Mouse (Mus musculus) ZHBTc4 (cell line): Measurements from ENCODE around the gene Gmip.

Experiments used
- DNase-seq: peaks from one replicate; pipeline ENCODE4 v3.0.0-alpha.2; 2011; ENCODE audit warnings: low read depth, low spot score

Gene Gmip

GRCm38 (mm10) chr8:69808094-69808863 lies at the start of gene Gmip:
Gmip (plus strand) TSS chr8:69808679.
- DNase-seq, result peak; percentile 82

GRCm38 (mm10) chr8:69761814-69762445 lies 46.5 kb upstream of the Gmip start:
- DNase-seq, result peak; percentile 61

- no peak for DNase-seq
Measured at GRCm38 (mm10) chr8:69771221-69771620, 37.3 kb upstream of the Gmip start.

- DNase-seq, result no peak
Measured at GRCm38 (mm10) chr8:69772106-69772505, 36.4 kb upstream of the Gmip start.

GRCm38 (mm10) chr8:69774503-69775148 lies 33.9 kb upstream of the Gmip start, which contains the start of gene Gm20422:
Gm20422 (minus strand) TSS chr8:69774886.
- DNase-seq, result peak; percentile 99

GRCm38 (mm10) chr8:69775149-69775534 lies 33.3 kb upstream of the Gmip start:
- no peak for DNase-seq

GRCm38 (mm10) chr8:69777111-69777510 lies 31.4 kb upstream of the Gmip start:
- DNase-seq, result peak; percentile 79

- no peak for DNase-seq
Measured at GRCm38 (mm10) chr8:69789105-69789504, 19.4 kb upstream of the Gmip start.

- DNase-seq, result no peak
Measured at GRCm38 (mm10) chr8:69789731-69790130, 18.7 kb upstream of the Gmip start.

- no peak for DNase-seq
Measured at GRCm38 (mm10) chr8:69790364-69790763, 18.1 kb upstream of the Gmip start.

- DNase-seq, result peak; percentile 96
Measured at GRCm38 (mm10) chr8:69790773-69791367, 17.6 kb upstream of the Gmip start, which contains the start of the genes Atp13a1 and Zfp866. Atp13a1 (plus strand) TSS chr8:69791163. Zfp866 (minus strand) TSS chr8:69791178.

GRCm38 (mm10) chr8:69791415-69792068 lies 16.9 kb upstream of the Gmip start:
- peak; percentile 63 for DNase-seq

GRCm38 (mm10) chr8:69793666-69794065 lies 14.8 kb upstream of the Gmip start:
- no peak for DNase-seq

GRCm38 (mm10) chr8:69794096-69794495 lies 14.4 kb upstream of the Gmip start:
- DNase-seq, result no peak

GRCm38 (mm10) chr8:69794901-69795300 lies 13.6 kb upstream of the Gmip start:
- no peak for DNase-seq

- no peak for DNase-seq
Measured at GRCm38 (mm10) chr8:69796721-69797345, 11.6 kb upstream of the Gmip start.

- DNase-seq, result no peak
Measured at GRCm38 (mm10) chr8:69797661-69798060, 10.8 kb upstream of the Gmip start.

GRCm38 (mm10) chr8:69799261-69799660 lies 9.2 kb upstream of the Gmip start:
- DNase-seq, result no peak

- no peak for DNase-seq
Measured at GRCm38 (mm10) chr8:69799946-69800345, 8.5 kb upstream of the Gmip start.

- no peak for DNase-seq
Measured at GRCm38 (mm10) chr8:69801796-69802195, 6.7 kb upstream of the Gmip start.

GRCm38 (mm10) chr8:69802216-69802615 lies 6.3 kb upstream of the Gmip start:
- no peak for DNase-seq
